Mouse (Mus musculus) CD4-positive, CD25-positive, alpha-beta regulatory T cell (primary cell): ENCODE data around the gene Cacybp. TPM values are rescaled to one million over a fixed set of nuclear protein-coding genes. Genes with fewer than 3 reads are reported as not detected.

Experiments used
- polyA plus RNA-seq: library from polyadenylated mRNA; unstranded; fragments of 100-300 nt; shearing (Covaris generic); gene quantifications from one replicate; pipeline ENCODE4 v1.2.1, GENCODE M21; 2017

Gene Cacybp
- polyA plus RNA-seq, result 105 TPM

GRCm38 (mm10) chr1:160212703-160213669 is at the start of gene Cacybp:
TSS of gene Cacybp (minus strand) at chr1:160212875.

GRCm38 (mm10) chr1:160194529-160195336 is 17.9 kb downstream of the Cacybp start, which contains the start of gene Mrps14:
TSS of gene Mrps14 (plus strand) at chr1:160195215.

GRCm38 (mm10) chr1:160153480-160153879 is 59.2 kb downstream of the Cacybp start, which contains the start of gene Tnn:
TSS of gene Tnn (minus strand) at chr1:160153580.

Other genes starting within 250 kb of the Cacybp start
- 333 TPM for gene 4930523C07Rik, start 168.5 kb downstream of the Cacybp start, polyA plus RNA-seq
- gene Tnn, start 59.3 kb downstream of the Cacybp start, polyA plus RNA-seq, result 0.08 TPM
- gene Mrps14, start 17.7 kb downstream of the Cacybp start, polyA plus RNA-seq, result 183 TPM